Mouse (Mus musculus): Measurements from ENCODE around the gene Rbfox3. TPM values are rescaled to one million over a fixed set of nuclear protein-coding genes. Genes with fewer than 3 reads are reported as not detected.
A peak's percentile ranks its signal among the peaks of the same experiment; 100 is the strongest.

Rbfox3 gene
- polyA plus RNA-seq, 1 experiment from 2014 or later = 55.2 TPM

DNA sequence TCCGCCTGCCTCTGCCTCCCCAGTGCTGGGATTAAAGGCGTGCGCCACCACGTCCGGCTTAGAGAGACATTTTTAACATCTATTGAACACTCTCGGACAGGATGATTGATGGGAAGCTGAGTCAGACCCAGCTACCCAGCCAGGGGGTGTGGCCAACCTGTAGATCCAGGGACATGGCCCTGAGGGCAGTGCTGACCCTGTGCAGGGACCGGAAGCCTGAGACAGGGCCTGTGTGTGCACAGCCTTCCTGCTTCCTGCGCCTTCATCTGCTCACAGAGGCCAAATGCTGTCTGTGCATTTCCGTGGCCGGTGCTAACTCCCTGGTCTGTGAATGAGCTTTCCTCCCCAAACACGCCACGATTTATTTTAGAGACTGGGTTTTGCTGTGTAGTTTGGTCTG is 431.6 kb downstream of the Rbfox3 start:
- 81% methylated on average over 12 of the region's 12 CpGs for WGBS
- Histone ChIP-seq H3K36me3 (peaks cover 21% of the 10 kb centered on the region), H3K9me3 (no peaks in the 10 kb centered on the region), H3K4me2 (no peak overlapping the region), H3K9ac (no peak overlapping the region), H3K4me1 (replicated peaks) (peaks cover 16% of the 10 kb centered on the region), H3K27me3 (no peaks in the 10 kb centered on the region; the same call in 1 of the 2 replicates), H3K27ac (no peak overlapping the region), H3K4me3 (no peak overlapping the region)
- no peak for ATAC-seq (ENCODE audit: low FRiP score)

DNA sequence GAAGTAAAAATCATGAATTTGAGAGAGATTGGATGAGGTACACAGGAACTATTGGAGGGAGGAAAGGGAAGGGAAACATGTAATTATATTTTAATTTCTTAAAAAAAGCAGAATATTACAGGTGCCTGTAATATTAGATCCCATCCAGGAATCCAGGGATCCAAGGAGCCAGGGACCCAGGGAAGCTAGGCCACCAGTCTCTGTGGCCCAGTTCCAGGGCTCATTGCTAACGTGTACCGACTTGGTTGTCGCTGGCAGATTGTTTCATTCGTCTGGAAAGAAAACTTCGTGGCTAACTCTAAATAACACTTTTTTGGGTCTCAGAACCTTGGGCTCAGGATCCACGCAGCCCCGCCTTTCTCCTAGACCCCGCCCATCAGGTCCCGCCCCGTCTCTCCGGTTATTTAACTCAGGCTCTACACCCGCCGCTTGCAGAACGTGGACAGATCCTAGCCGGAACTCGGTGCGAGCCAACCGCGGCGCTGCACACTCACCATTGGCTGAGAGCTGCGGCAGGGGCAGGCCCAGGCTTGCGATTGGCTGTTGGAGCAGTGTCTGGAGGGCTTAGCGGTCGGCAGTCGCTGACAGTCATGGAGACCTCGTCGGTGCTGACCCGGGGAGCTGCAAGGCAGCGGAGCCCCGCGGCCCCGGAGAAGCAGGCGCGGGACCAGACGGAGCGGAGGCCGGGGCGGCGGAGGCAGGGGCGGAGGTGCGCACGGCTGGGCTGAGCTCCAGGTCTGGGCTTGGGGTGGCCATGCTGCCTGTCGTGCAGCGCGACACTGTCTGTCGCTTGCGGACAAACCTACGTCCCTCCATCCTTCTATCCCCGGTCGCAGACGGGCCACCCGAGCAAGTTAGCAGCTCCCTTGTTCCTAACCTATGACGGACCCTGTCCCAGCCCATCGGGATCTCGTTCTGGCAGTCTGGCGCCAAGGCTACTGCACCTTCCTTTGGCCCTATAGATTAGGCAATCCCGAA is 434.7 kb downstream of the Rbfox3 start, which contains the start of gene Engase:
Gene Engase, plus strand, starts transcription at position 434 of the 978 bp plus-strand sequence.
- H3K27me3 ChIP-seq = no peaks in the 10 kb centered on the region; the same call in 1 of the 2 replicates
- peak within 1 kb of the TSS; percentile 70 for H3K4me3 ChIP-seq
- peak within 1 kb of the TSS; percentile 84 for H3K4me2 ChIP-seq
- ATAC-seq (ENCODE audit: low FRiP score) = peak; percentile 98
- H3K9ac ChIP-seq = peak within 1 kb of the TSS; percentile 83
- peak within 1 kb of the TSS; percentile 69 for H3K27ac ChIP-seq
- no peaks in the 10 kb centered on the region for H3K36me3 ChIP-seq
- WGBS = 1% methylated on average over 56 of the region's 57 CpGs
- H3K4me1 ChIP-seq (replicated peaks) = peaks cover 14% of the 10 kb centered on the region
- H3K9me3 ChIP-seq = no peaks in the 10 kb centered on the region

DNA sequence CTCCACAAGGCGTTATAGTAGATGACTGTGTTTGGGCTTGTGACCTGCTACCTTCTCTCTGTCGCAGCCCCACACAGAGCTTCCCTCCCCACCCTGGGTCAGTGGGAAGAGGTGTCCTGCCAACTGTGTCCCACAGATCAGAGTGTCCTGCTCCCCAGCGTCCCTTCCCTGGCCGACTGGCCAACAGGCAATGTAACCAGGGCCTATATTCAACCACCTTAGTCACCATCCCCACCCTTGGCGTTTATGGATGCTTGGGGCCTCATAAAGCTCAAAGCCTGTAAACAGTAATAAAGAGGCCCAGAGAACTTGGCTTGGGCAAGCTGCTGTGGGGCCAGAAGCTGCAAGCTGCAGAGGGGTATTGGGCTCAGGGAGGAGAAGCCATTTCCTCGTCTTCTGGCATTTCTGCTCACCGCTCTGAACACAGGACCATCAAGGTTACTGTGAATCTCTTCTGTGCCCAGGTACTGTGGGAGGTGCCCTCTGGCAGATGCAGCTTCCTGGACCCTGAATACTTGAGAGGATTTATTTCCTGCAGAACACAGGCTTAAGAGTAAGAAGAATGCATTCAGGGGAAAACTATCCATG is 435.8 kb downstream of the Rbfox3 start:
- no peak for ATAC-seq (ENCODE audit: low FRiP score)
- Histone ChIP-seq H3K9ac (no peak overlapping the region), H3K9me3 (no peaks in the 10 kb centered on the region), H3K4me3 (no peak overlapping the region), H3K36me3 (no peaks in the 10 kb centered on the region), H3K4me2 (no peak overlapping the region), H3K4me1 (replicated peaks) (peaks cover 22% of the 10 kb centered on the region), H3K27me3 (no peaks in the 10 kb centered on the region; the same call in 1 of the 2 replicates), H3K27ac (no peak overlapping the region)
- 96% methylated on average over 7 of the region's 7 CpGs for WGBS

DNA sequence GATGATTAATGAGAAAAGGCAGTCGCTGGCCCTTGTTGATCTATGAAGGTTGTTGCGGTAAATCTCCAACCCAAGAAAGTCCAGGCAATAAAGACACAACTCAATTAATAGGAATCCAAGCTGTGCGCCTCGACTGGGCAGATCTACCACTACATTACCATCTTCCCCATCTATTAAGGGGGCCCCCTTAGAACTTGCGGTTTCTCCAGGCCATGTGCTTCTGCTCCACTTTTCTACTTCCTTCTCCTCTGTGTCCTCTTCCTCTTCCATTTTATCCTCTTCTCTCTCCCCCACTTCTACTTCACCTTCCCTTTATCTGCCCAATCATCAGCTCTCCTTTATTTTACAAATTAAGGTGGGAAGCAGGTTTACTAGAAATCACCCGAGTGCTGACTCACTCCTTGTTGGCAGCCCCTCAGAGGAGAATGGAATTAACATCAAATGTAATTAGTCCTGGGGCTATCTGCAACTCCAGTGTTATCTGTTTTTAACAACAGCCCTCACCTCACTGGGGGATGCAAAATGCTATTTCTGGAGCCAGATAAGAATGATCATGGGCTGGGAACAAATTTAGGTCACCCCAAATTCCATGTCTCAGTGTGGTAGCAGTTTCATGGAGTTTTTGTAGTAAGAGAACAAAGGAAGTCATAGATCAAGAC is 437.4 kb downstream of the Rbfox3 start:
- no peak overlapping the region for H3K4me3 ChIP-seq
- H3K9ac ChIP-seq = no peak overlapping the region
- no peaks in the 10 kb centered on the region for H3K36me3 ChIP-seq
- no peak overlapping the region for H3K27ac ChIP-seq
- no peaks in the 10 kb centered on the region; the same call in 1 of the 2 replicates for H3K27me3 ChIP-seq
- no peak overlapping the region for H3K4me2 ChIP-seq
- WGBS = 85% methylated on average over 6 of the region's 6 CpGs
- no peaks in the 10 kb centered on the region for H3K9me3 ChIP-seq
- no peak for ATAC-seq (ENCODE audit: low FRiP score)
- H3K4me1 ChIP-seq (replicated peaks) = peaks cover 32% of the 10 kb centered on the region

DNA sequence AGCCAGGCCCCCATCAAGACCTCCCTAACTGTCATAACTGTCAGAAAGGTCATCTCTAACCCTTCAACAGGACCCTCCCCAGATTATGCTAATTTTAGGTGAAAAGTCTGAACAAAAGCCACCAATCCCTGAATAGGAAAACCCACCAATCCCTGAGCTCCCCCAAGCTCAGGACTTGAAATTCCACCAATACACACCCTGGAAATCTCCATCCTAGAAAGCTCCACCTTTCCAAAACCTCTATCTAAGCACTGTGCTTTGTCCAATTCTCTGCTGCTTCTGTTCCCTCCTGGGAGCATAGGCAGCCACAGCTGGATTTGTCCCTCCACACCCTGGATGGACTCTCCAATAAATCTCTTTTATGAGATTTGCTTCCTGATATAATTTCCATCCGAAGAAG is 438.2 kb downstream of the Rbfox3 start:
- Histone ChIP-seq H3K9me3 (no peaks in the 10 kb centered on the region), H3K4me3 (no peak overlapping the region), H3K4me1 (replicated peaks) (peaks cover 31% of the 10 kb centered on the region), H3K9ac (no peak overlapping the region), H3K36me3 (no peaks in the 10 kb centered on the region), H3K27me3 (no peaks in the 10 kb centered on the region; the same call in 1 of the 2 replicates), H3K4me2 (no peak overlapping the region), H3K27ac (no peak overlapping the region)
- ATAC-seq (ENCODE audit: low FRiP score) = no peak
- WGBS = 95% methylated on average over 1 of the region's 1 CpGs

DNA sequence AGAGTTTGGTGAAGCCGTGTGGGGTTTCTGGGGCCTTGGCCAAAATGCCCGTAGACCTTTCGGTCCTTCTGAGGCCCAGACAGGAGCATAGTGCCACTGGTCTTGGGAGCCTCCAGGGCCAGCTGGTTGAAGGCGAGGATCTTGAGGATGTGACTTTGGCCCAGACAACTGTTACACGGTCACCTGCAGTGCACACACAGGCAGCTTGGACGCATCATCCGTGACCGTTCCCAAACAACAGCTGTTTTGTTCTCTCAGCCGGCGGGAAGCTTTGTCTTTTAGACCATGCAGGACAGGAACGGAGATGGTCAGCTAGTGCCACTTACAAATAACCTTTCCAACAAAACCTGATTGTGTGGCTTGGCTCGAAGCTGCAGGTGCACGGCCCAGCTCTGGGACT is 439.7 kb downstream of the Rbfox3 start:
- WGBS = 51% methylated on average over 13 of the region's 13 CpGs
- no peak overlapping the region for H3K27ac ChIP-seq
- ATAC-seq (ENCODE audit: low FRiP score) = no peak

DNA sequence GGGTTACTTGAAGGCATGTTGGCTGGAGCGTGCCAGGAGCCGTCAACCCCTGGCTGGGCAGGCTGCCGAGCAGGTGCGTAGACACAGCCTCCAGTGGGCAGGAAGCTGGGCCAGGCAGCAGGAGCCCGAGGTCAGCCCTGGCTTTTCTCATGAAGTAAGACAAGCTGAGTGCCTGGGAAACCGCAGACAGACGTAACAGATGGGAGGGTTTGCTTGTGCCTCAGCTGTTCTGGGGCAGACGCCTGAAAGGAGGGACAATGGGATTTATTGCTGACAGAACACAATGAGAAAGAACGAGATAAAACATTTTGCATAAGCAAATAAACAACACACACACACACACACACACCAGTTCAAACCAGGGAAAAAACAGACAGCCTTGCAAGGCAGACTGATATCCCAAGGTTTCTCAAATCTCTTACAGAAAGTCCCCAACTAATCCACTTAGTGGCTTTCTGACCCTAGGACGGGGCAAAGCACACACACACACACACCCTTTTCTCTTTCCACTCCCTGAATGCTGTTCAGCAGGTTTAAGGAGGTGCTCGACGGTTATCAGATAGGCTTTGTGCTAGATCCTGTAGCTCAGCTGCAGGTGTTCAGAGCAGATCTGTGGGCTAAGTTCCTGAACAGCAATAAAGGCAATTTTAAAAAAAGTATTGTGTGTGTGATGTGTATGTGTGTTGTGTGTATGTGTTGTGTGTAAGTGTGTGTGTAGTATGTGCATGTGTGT is 441.0 kb downstream of the Rbfox3 start:
- Histone ChIP-seq H3K36me3 (no peaks in the 10 kb centered on the region), H3K4me2 (no peak overlapping the region), H3K27ac (peak overlapping the region; percentile 60), H3K27me3 (no peaks in the 10 kb centered on the region), H3K9me3 (no peaks in the 10 kb centered on the region), H3K4me1 (replicated peaks) (peaks cover 20% of the 10 kb centered on the region), H3K9ac (no peak overlapping the region), H3K4me3 (no peak overlapping the region)
- WGBS = 22% methylated on average over 12 of the region's 12 CpGs
- ATAC-seq (ENCODE audit: low FRiP score) = no peak

More for the DNA sequence above, 439.7 kb downstream of the Rbfox3 start:
- H3K4me2 ChIP-seq = no peak overlapping the region
- peaks cover 20% of the 10 kb centered on the region for H3K4me1 ChIP-seq (replicated peaks)
- no peaks in the 10 kb centered on the region for H3K9me3 ChIP-seq
- H3K9ac ChIP-seq = no peak overlapping the region
- no peak overlapping the region for H3K4me3 ChIP-seq
- no peaks in the 10 kb centered on the region for H3K36me3 ChIP-seq
- no peaks in the 10 kb centered on the region for H3K27me3 ChIP-seq

DNA sequence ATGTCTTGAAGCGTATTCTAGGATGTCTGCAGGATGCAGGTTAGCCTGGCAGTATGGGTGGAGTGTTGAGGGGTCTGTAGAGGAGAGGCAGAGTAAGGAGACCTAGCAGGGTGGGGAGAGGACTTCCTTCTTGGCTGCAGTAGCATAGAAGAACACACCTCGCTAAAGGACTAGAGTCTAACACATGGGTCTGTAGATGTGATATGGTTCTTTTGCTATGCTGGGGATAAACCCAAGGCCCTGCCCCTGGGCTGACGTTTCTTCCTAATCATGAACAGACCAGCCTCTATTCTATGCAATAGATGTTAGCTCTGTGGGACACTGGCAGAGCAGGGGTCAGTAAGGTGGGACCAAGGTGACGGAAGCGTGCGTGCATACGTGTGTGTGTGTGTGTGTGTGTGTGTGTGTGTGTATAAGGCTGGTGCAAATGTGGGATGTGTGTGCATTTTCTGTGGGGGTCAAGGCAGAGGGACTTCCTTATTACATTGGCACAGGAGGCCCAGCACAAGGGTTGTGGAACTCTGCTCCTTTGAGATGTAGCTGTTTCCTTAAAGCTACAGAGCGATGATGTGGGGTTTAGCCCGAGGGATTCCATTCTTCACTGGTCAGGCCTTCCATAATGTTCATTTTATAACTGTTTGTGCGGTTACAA is 441.8 kb downstream of the Rbfox3 start:
- no peak overlapping the region for H3K4me3 ChIP-seq
- peak overlapping the region; percentile 56; the same call in 1 of the 2 replicates for H3K27ac ChIP-seq
- H3K4me1 ChIP-seq (replicated peaks) = peaks cover 20% of the 10 kb centered on the region
- no peaks in the 10 kb centered on the region for H3K27me3 ChIP-seq
- no peaks in the 10 kb centered on the region for H3K36me3 ChIP-seq
- no peak for ATAC-seq (ENCODE audit: low FRiP score)
- H3K4me2 ChIP-seq = no peak overlapping the region
- H3K9ac ChIP-seq = no peak overlapping the region
- 86% methylated on average over 10 of the region's 10 CpGs for WGBS
- H3K9me3 ChIP-seq = no peaks in the 10 kb centered on the region

DNA sequence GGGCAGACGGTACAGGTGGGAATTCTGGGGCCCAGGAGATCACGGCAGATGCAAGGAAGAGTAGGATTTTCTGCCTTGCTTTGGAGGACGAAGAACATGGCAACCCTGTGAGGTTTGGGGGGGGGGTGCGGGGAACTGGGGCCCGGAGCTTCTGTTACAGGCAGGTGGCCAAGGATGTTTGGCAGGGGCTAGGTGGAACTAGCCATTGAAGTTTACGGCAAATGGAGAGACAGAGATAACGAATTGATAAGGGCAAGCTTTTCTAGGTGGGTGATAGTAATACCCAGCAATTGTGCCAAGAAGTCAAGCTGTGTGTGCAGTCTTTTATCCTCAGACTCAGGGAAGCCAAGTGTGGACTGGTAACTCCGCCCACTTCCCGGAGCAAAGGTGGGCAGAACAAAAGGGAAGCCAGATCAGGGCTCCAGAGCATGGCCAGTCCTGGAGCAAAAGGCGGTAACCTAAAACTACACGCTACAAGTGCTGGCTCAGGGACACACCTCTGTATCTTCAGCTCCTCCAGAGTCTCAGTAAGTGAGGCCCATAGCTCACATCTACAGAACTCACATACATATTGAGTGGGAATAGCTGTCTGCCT is 443.9 kb downstream of the Rbfox3 start:
- no peak for ATAC-seq (ENCODE audit: low FRiP score)
- H3K9me3 ChIP-seq = no peaks in the 10 kb centered on the region
- no peaks in the 10 kb centered on the region for H3K36me3 ChIP-seq
- no peak overlapping the region for H3K9ac ChIP-seq
- WGBS = 62% methylated on average over 11 of the region's 11 CpGs
- H3K4me3 ChIP-seq = no peak overlapping the region
- H3K27ac ChIP-seq = no peak overlapping the region
- no peaks in the 10 kb centered on the region for H3K27me3 ChIP-seq
- H3K4me2 ChIP-seq = no peak overlapping the region
- peaks cover 26% of the 10 kb centered on the region for H3K4me1 ChIP-seq (replicated peaks)

DNA sequence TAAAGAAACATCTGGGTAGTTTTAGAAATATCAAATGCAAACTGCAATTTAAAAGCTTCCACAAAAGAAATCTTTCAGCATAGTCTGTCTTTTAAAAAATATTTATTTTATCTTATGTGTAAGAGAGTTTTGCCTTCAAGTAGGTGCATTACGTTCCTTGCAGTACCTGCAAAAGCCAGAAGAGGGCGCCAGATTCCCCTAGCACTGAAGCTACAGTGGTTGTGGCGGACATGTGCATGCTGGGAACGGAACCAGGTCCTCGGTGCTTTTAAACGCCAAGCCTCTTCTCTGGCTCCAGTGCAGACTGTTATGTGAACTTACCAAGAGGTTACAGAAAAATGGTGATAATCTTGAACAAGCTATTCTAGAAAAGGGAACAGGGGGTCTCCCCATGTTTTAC is 451.1 kb downstream of the Rbfox3 start:
- no peak for ATAC-seq (ENCODE audit: low FRiP score)
- H3K27me3 ChIP-seq = 0 out of 2 replicates have a peak, but pooled peaks cover 2% of the 10 kb centered on the region

DNA sequence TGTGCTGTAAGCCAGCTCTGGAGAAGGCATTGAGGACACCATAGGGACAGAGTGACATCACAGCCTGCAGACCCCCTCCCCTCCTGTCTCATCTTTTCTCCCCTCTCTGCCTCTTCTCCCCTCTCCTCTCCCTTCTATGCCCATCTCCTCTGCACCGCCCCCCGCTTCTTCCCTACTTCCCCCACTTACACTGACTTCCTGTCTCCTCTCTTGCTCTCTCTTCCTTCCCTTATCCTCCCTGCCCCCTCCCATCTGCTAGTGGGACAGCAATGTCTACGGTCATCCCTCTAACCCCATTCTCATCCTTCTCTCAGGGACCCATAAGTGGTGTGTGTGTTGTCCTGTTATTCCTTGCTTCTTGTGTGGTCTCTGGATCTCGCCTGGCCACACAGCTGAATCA is 451.9 kb downstream of the Rbfox3 start:
- 87% methylated on average over 4 of the region's 4 CpGs for WGBS
- no peaks in the 10 kb centered on the region for H3K9me3 ChIP-seq
- H3K27me3 ChIP-seq = 0 out of 2 replicates have a peak, but pooled peaks cover 2% of the 10 kb centered on the region
- H3K4me1 ChIP-seq (replicated peaks) = peaks cover 8% of the 10 kb centered on the region; the same call in 1 of the 2 replicates
- no peak overlapping the region for H3K4me3 ChIP-seq
- no peak for ATAC-seq (ENCODE audit: low FRiP score)
- no peak overlapping the region for H3K27ac ChIP-seq
- no peak overlapping the region for H3K9ac ChIP-seq
- no peak overlapping the region for H3K4me2 ChIP-seq
- H3K36me3 ChIP-seq = no peaks in the 10 kb centered on the region

More for the DNA sequence above, 451.1 kb downstream of the Rbfox3 start:
- H3K9me3 ChIP-seq = no peaks in the 10 kb centered on the region
- H3K4me1 ChIP-seq (replicated peaks) = peaks cover 5% of the 10 kb centered on the region; the same call in 1 of the 2 replicates
- H3K4me2 ChIP-seq = no peak overlapping the region
- no peak overlapping the region for H3K4me3 ChIP-seq
- no peak overlapping the region for H3K9ac ChIP-seq
- H3K36me3 ChIP-seq = no peaks in the 10 kb centered on the region
- H3K27ac ChIP-seq = no peak overlapping the region
- WGBS = 59% methylated on average over 6 of the region's 6 CpGs
